Mouse (Mus musculus): ENCODE data around the gene 2510002D24Rik. TPM values are rescaled to one million over a fixed set of nuclear protein-coding genes. Genes with fewer than 3 reads are reported as not detected.
"Not testable (repeated sequence)": the region's sequence is repeated elsewhere in the genome, so short reads cannot be mapped to it uniquely, and the experiment has no call there.

Gene 2510002D24Rik
- polyA plus RNA-seq, 1 experiment from 2014 or later, result 40.5 TPM

DNA sequence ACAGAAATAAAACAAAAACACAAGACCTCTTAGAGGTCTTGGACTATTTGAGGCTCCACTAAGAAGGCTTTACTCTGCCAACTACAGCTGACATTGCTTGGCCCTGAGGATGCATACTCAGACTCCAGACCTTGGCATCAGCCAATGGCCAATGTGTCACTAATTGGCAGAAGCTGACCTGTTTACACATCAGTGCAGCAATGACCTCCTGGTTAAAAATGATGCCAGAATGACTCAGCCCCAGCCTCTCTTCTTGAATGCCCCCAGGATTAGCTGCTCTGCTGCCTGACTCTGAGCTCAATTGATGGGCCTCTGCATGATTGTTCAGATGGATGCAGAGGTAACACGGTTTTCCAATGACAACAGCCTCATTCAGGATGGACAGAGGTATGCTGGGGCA, 23.8 kb downstream of the 2510002D24Rik start:
- H3K4me1 ChIP-seq (ENCODE audit: control insufficient read depth in 2 of 2, insufficient read depth in 2 of 2, low read length in 2 of 2), result no peaks in the 10 kb centered on the region
- no peaks in the 10 kb centered on the region for H3K27me3 ChIP-seq (ENCODE audit: control insufficient read depth, insufficient read depth, low read length)
- no peak for ATAC-seq (ENCODE audit: insufficient number of reproducible peaks, insufficient read depth, low FRiP score, low read depth)
- no peak overlapping the region for H3K27ac ChIP-seq (replicated peaks in 1 of 2; ENCODE audit: control insufficient read depth in 1 of 2, insufficient read depth in 1 of 2, low read depth in 2 of 2, low read length in 2 of 2)
- H3K36me3 ChIP-seq (ENCODE audit: control insufficient read depth, insufficient read depth, low read length), result no peaks in the 10 kb centered on the region
- no peak overlapping the region for H3K4me2 ChIP-seq (ENCODE audit: low read length)
- H3K9me3 ChIP-seq (ENCODE audit: control insufficient read depth, low read length), result no peaks in the 10 kb centered on the region
- WGBS, result 57% methylated on average over 1 of the region's 1 CpGs
- no peak overlapping the region for H3K4me3 ChIP-seq (ENCODE audit: control insufficient read depth in 1 of 2, insufficient read depth in 1 of 2, low read depth in 1 of 2, low read length in 2 of 2)
- no peak overlapping the region for H3K9ac ChIP-seq (ENCODE audit: low read length)

DNA sequence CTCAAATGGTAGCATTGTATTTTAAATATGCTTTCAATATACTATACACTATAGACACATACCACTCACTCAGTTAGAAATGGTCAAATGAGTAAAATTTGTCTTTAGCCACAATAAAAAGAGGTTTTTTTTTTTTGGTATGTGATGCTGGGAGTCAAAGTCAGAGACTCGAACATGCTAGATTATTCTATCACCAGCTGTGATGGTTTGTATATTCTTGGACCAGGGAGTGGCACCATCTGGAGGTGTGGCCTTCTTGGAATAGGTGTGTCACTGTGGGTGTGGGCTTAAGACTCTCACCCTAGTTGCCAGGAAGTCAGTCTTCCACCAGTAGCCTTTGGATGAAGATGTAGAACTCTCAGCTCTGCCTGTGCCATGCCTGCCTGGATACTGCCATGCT, 34.1 kb downstream of the 2510002D24Rik start:
- H3K4me3 ChIP-seq (ENCODE audit: control insufficient read depth in 1 of 2, insufficient read depth in 1 of 2, low read depth in 1 of 2, low read length in 2 of 2); ATAC-seq (ENCODE audit: insufficient number of reproducible peaks, insufficient read depth, low FRiP score, low read depth); H3K4me2 ChIP-seq (ENCODE audit: low read length); H3K27ac ChIP-seq (replicated peaks in 1 of 2; ENCODE audit: control insufficient read depth in 1 of 2, insufficient read depth in 1 of 2, low read depth in 2 of 2, low read length in 2 of 2); H3K4me1 ChIP-seq (ENCODE audit: control insufficient read depth in 2 of 2, insufficient read depth in 2 of 2, low read length in 2 of 2); H3K27me3 ChIP-seq (ENCODE audit: control insufficient read depth, insufficient read depth, low read length); H3K9me3 ChIP-seq (ENCODE audit: control insufficient read depth, low read length); H3K9ac ChIP-seq (ENCODE audit: low read length): not testable (repeated sequence)
- peaks cover 45% of the 10 kb centered on the region for H3K36me3 ChIP-seq (ENCODE audit: control insufficient read depth, insufficient read depth, low read length)
- WGBS, result 76% methylated on average over 1 of the region's 1 CpGs

DNA sequence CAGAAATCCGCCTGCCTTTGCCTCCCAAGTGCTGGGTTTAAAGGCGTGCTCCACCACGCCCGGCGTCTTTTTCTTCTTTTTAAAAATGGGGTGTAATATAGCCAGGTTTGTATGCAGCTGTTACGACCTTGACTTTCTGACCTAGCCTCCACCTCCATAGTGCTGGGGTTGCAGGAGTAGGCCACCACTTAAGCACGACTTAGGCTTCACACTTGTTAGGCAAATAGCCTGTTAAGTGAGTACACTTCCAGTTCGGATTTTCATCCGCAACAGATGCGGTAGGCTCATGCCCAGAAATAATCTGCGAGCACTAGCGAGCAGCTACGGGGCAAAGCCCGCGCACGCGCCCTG, 39.7 kb downstream of the 2510002D24Rik start:
- 1% methylated on average over 17 of the region's 17 CpGs for WGBS
- no peaks in the 10 kb centered on the region for H3K27me3 ChIP-seq (ENCODE audit: control insufficient read depth, insufficient read depth, low read length)
- peaks cover 0 to 5% of the 10 kb centered on the region in 2 experiments; a peak in 2 of 4 replicates for H3K4me1 ChIP-seq (ENCODE audit: control insufficient read depth in 2 of 2, insufficient read depth in 2 of 2, low read length in 2 of 2)
- peak overlapping the region; percentile 90 to 92 for H3K27ac ChIP-seq (replicated peaks in 1 of 2; ENCODE audit: control insufficient read depth in 1 of 2, insufficient read depth in 1 of 2, low read depth in 2 of 2, low read length in 2 of 2)
- no peak; the same call in 1 of the 2 replicates for ATAC-seq (ENCODE audit: insufficient number of reproducible peaks, insufficient read depth, low FRiP score, low read depth)
- peak overlapping the region; percentile 92 for H3K9ac ChIP-seq (ENCODE audit: low read length)
- no peaks in the 10 kb centered on the region for H3K9me3 ChIP-seq (ENCODE audit: control insufficient read depth, low read length)
- H3K36me3 ChIP-seq (ENCODE audit: control insufficient read depth, insufficient read depth, low read length), result peaks cover 42% of the 10 kb centered on the region
- H3K4me3 ChIP-seq (ENCODE audit: control insufficient read depth in 1 of 2, insufficient read depth in 1 of 2, low read depth in 1 of 2, low read length in 2 of 2), result peak overlapping the region; percentile 88 to 94
- H3K4me2 ChIP-seq (ENCODE audit: low read length), result peak overlapping the region; percentile 82

DNA sequence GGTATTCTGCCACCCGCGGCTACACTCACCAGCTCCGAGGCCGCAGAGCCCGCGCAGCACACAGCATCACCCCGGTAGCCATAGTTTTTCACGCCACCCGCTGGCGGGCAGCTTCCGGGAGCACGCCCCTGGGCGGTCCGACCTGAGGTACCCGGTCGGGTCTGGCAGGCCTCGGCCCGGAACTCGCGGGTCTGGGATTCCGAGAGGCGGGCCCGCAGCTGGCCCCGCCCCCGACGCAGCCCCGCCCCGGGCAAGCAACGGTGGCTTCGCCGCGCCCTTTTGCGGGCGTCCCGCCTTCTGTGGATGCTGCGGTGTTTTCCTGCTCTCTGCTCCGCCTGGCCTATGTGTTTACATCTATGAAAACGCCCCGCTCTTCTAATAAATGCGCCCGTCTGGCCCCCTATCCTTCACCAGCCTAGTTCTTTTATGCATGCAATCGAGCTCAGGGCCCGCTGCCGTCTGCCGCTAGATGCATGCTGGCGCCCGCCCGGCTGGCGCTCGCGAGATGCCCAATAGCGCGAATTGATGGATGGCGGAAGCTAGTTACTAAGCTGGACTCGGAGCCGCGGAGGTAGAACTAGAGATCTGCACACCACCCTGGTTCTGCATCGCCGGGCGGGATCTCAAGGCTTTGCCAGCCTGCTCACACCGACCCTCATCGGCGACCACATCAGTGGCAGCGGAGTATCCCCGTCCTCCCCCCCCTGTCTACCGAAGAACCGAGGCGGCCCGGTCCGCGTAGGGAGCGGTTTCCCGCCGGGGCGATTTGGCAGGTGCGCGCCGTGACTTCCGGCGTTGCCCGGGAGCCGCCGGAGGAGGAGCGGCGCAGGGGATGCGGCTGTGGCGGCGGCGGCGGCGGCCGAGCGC, 40.3 kb downstream of the 2510002D24Rik start, which contains the start of the genes Mrpl40 and Hira:
Gene Mrpl40, minus strand, starts transcription at position 421 of the 867 bp plus-strand sequence.
Gene Hira, plus strand, starts transcription at position 596 of the 867 bp plus-strand sequence.
- H3K4me1 ChIP-seq (ENCODE audit: control insufficient read depth in 2 of 2, insufficient read depth in 2 of 2, low read length in 2 of 2), result peaks cover 0 to 5% of the 10 kb centered on the region in 2 experiments; a peak in 2 of 4 replicates
- H3K4me3 ChIP-seq (ENCODE audit: control insufficient read depth in 1 of 2, insufficient read depth in 1 of 2, low read depth in 1 of 2, low read length in 2 of 2), result peak within 1 kb of the TSS; percentile 88 to 94
- H3K4me2 ChIP-seq (ENCODE audit: low read length), result peak within 1 kb of the TSS; percentile 82
- peak within 1 kb of the TSS; percentile 92 for H3K9ac ChIP-seq (ENCODE audit: low read length)
- WGBS, result under 1% methylated on average over 91 of the region's 93 CpGs
- H3K36me3 ChIP-seq (ENCODE audit: control insufficient read depth, insufficient read depth, low read length), result peaks cover 41% of the 10 kb centered on the region
- peak within 1 kb of the TSS; percentile 90 to 94 for H3K27ac ChIP-seq (replicated peaks in 1 of 2; ENCODE audit: control insufficient read depth in 1 of 2, insufficient read depth in 1 of 2, low read depth in 2 of 2, low read length in 2 of 2)
- ATAC-seq (ENCODE audit: insufficient number of reproducible peaks, insufficient read depth, low FRiP score, low read depth), result peak; percentile 93
- H3K27me3 ChIP-seq (ENCODE audit: control insufficient read depth, insufficient read depth, low read length), result no peaks in the 10 kb centered on the region
- no peaks in the 10 kb centered on the region for H3K9me3 ChIP-seq (ENCODE audit: control insufficient read depth, low read length)

GRCm38 (mm10) chr16:18877386-18878090, 41.2 kb downstream of the 2510002D24Rik start:
- under 1% methylated on average over 43 of the region's 43 CpGs for WGBS
- peak; percentile 11 for ATAC-seq (ENCODE audit: insufficient number of reproducible peaks, insufficient read depth, low FRiP score, low read depth)
- peaks cover 32% of the 10 kb centered on the region for H3K36me3 ChIP-seq (ENCODE audit: control insufficient read depth, insufficient read depth, low read length)

GRCm38 (mm10) chr16:18878091-18878720, 41.8 kb downstream of the 2510002D24Rik start:
- ATAC-seq (ENCODE audit: insufficient number of reproducible peaks, insufficient read depth, low FRiP score, low read depth), result no peak
- H3K27ac ChIP-seq (replicated peaks in 1 of 2; ENCODE audit: control insufficient read depth in 1 of 2, insufficient read depth in 1 of 2, low read depth in 2 of 2, low read length in 2 of 2), result peak overlapping the region; percentile 90 to 94
- H3K4me2 ChIP-seq (ENCODE audit: low read length), result peak overlapping the region; percentile 82
- H3K9me3 ChIP-seq (ENCODE audit: control insufficient read depth, low read length), result no peaks in the 10 kb centered on the region
- H3K4me3 ChIP-seq (ENCODE audit: control insufficient read depth in 1 of 2, insufficient read depth in 1 of 2, low read depth in 1 of 2, low read length in 2 of 2), result peak overlapping the region; percentile 88 to 94
- WGBS, result 28% methylated on average over 20 of the region's 20 CpGs
- no peaks in the 10 kb centered on the region for H3K27me3 ChIP-seq (ENCODE audit: control insufficient read depth, insufficient read depth, low read length)
- peaks cover 26% of the 10 kb centered on the region for H3K36me3 ChIP-seq (ENCODE audit: control insufficient read depth, insufficient read depth, low read length)
- peaks cover 0 to 5% of the 10 kb centered on the region in 2 experiments; a peak in 2 of 4 replicates for H3K4me1 ChIP-seq (ENCODE audit: control insufficient read depth in 2 of 2, insufficient read depth in 2 of 2, low read length in 2 of 2)
- peak overlapping the region; percentile 92 for H3K9ac ChIP-seq (ENCODE audit: low read length)

More at GRCm38 (mm10) chr16:18877386-18878090, 41.2 kb downstream of the 2510002D24Rik start:
- peak overlapping the region; percentile 82 for H3K4me2 ChIP-seq (ENCODE audit: low read length)
- H3K9me3 ChIP-seq (ENCODE audit: control insufficient read depth, low read length), result no peaks in the 10 kb centered on the region
- peak overlapping the region; percentile 90 to 94 for H3K27ac ChIP-seq (replicated peaks in 1 of 2; ENCODE audit: control insufficient read depth in 1 of 2, insufficient read depth in 1 of 2, low read depth in 2 of 2, low read length in 2 of 2)
- H3K4me3 ChIP-seq (ENCODE audit: control insufficient read depth in 1 of 2, insufficient read depth in 1 of 2, low read depth in 1 of 2, low read length in 2 of 2), result peak overlapping the region; percentile 88 to 94
- no peaks in the 10 kb centered on the region for H3K27me3 ChIP-seq (ENCODE audit: control insufficient read depth, insufficient read depth, low read length)
- H3K4me1 ChIP-seq (ENCODE audit: control insufficient read depth in 2 of 2, insufficient read depth in 2 of 2, low read length in 2 of 2), result peaks cover 0 to 5% of the 10 kb centered on the region in 2 experiments; a peak in 2 of 4 replicates
- peak overlapping the region; percentile 92 for H3K9ac ChIP-seq (ENCODE audit: low read length)

GRCm38 (mm10) chr16:18884044-18884443, 47.7 kb downstream of the 2510002D24Rik start:
- Histone ChIP-seq H3K4me2 (ENCODE audit: low read length) (no peak overlapping the region), H3K9ac (ENCODE audit: low read length) (no peak overlapping the region), H3K4me1 (ENCODE audit: control insufficient read depth in 2 of 2, insufficient read depth in 2 of 2, low read length in 2 of 2) (peaks cover 0 to 8% of the 10 kb centered on the region in 2 experiments; a peak in 1 of 4 replicates), H3K4me3 (ENCODE audit: control insufficient read depth in 1 of 2, insufficient read depth in 1 of 2, low read depth in 1 of 2, low read length in 2 of 2) (no peak overlapping the region), H3K27ac (replicated peaks in 1 of 2; ENCODE audit: control insufficient read depth in 1 of 2, insufficient read depth in 1 of 2, low read depth in 2 of 2, low read length in 2 of 2) (no peak overlapping the region), H3K27me3 (ENCODE audit: control insufficient read depth, insufficient read depth, low read length) (no peaks in the 10 kb centered on the region), H3K36me3 (ENCODE audit: control insufficient read depth, insufficient read depth, low read length) (peaks cover 9% of the 10 kb centered on the region; the same call in 1 of the 2 replicates), H3K9me3 (ENCODE audit: control insufficient read depth, low read length) (no peaks in the 10 kb centered on the region)
- no peak for ATAC-seq (ENCODE audit: insufficient number of reproducible peaks, insufficient read depth, low FRiP score, low read depth)
